Mouse (Mus musculus): ENCODE measurements at regions not wholly inside any gene's neighbourhood (a gene's known extent, or its start where the extent isn't known, plus 50 kb on each side); places are given as distances from the start of the nearest gene placed in this dataset.
"Not testable (repeated sequence)": the region's sequence is repeated elsewhere in the genome, so short reads cannot be mapped to it uniquely, and the experiment has no call there.

DNA sequence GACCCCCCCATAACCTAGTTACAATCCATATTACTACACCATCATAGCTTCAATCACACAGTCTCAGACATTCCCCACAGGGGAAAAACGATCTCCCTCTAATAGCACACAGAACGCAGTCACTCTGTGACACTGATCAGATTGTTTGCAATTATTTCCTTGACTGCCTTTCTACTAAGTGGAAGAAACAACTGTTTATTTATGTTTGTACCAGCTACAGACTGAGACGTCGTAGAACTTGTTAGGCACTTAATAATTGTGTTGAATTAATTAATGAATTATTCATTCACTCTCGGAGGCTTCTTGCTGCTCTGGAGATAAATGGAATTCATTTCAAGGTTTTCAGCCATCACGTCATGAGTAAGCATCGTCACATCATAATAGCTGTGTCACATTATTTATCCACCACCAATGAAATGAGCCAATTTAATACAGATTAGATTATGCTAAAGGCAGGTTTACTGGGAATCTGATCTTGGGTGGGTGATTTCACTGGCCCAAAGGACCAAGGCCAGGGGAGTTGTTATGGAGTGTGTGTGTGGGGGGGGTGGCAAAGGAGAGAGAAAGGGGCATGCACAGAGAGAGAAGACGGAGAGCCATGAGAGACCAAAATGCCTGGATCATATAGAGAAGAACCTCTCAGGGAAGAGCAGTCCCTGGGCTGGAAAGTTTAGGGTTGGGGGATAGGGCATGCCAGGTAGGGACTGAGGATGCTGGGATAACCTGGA lies 355.7 kb upstream of the Zwint start:
- ATAC-seq: no peak
- no peaks in the 10 kb centered on the region for H3K9me3 ChIP-seq (ENCODE audit: control insufficient read depth)
- H3K4me1 ChIP-seq (replicated peaks; ENCODE audit: control insufficient read depth, insufficient read depth, low read length): no peaks in the 10 kb centered on the region
- H3K4me2 ChIP-seq (replicated peaks; ENCODE audit: low read depth): no peak overlapping the region
- no peak overlapping the region for H3K4me3 ChIP-seq (ENCODE audit: low read depth, low read length)
- H3K27ac ChIP-seq (ENCODE audit: low read depth, low read length): no peak overlapping the region
- H3K36me3 ChIP-seq (ENCODE audit: control insufficient read depth, insufficient read depth): no peaks in the 10 kb centered on the region
- H3K9ac ChIP-seq (ENCODE audit: low read depth, low read length): no peak overlapping the region
- TF ChIP-seq CTCF (IDR thresholded peaks at IDR 0.05; ENCODE audit: low read depth): no peak
- whole genome bisulfite sequencing: 74% methylated on average over 8 of the region's 8 CpGs
- no peaks in the 10 kb centered on the region for H3K27me3 ChIP-seq (replicated peaks; ENCODE audit: control insufficient read depth, insufficient read depth, low read length)

DNA sequence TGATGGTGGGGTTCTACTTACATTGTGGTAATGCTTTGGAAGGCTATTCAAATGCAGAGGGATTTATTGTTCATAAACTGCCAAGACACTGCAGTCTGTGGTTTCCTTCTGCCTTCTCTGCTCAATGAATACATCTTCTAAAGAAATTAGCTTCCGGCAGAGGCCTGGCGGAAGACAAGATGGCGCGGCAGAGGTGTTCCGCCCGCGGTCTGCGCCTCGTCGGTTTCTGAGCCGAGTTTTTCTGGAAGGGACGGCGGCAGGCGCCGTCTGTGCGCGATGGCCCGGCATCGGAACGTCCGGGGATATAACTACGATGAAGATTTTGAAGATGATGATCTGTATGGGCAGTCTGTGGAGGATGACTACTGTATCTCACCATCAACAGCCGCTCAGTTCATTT lies 345.6 kb upstream of the Zwint start:
- H3K9me3 ChIP-seq (ENCODE audit: control insufficient read depth); H3K27ac ChIP-seq (ENCODE audit: low read depth, low read length); H3K4me2 ChIP-seq (replicated peaks; ENCODE audit: low read depth); H3K4me3 ChIP-seq (ENCODE audit: low read depth, low read length); H3K9ac ChIP-seq (ENCODE audit: low read depth, low read length); H3K36me3 ChIP-seq (ENCODE audit: control insufficient read depth, insufficient read depth); H3K4me1 ChIP-seq (replicated peaks; ENCODE audit: control insufficient read depth, insufficient read depth, low read length); H3K27me3 ChIP-seq (replicated peaks; ENCODE audit: control insufficient read depth, insufficient read depth, low read length); ATAC-seq: not testable (repeated sequence)
- WGBS: 93% methylated on average over 23 of the region's 23 CpGs

DNA sequence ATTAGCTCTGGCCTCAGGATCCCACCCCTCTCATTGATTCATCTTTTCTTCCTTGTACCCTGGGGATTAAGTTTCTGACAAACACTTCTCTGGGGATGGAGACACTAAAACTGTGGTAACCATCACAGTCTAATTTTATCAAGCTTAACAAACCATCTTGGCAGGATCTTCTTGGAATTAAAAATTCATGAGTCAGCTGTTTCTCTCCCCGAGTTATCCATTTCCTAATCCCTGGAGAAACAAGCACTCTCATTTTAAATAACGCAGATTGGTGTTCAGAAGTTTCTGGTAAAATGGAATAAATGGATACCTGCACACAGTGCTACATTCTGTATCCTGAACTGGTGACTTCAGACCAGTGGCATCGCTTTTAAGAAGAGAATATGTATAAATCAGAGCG lies 336.3 kb upstream of the Zwint start:
- H3K9me3 ChIP-seq (ENCODE audit: control insufficient read depth): no peaks in the 10 kb centered on the region
- H3K4me3 ChIP-seq (ENCODE audit: low read depth, low read length): no peak overlapping the region
- H3K27me3 ChIP-seq (replicated peaks; ENCODE audit: control insufficient read depth, insufficient read depth, low read length): no peaks in the 10 kb centered on the region
- H3K4me2 ChIP-seq (replicated peaks; ENCODE audit: low read depth): no peak overlapping the region
- H3K9ac ChIP-seq (ENCODE audit: low read depth, low read length): no peak overlapping the region
- no peaks in the 10 kb centered on the region for H3K4me1 ChIP-seq (replicated peaks; ENCODE audit: control insufficient read depth, insufficient read depth, low read length)
- no peak for ATAC-seq
- TF ChIP-seq CTCF (IDR thresholded peaks at IDR 0.05; ENCODE audit: low read depth): no peak
- no peaks in the 10 kb centered on the region for H3K36me3 ChIP-seq (ENCODE audit: control insufficient read depth, insufficient read depth)
- no peak overlapping the region for H3K27ac ChIP-seq (ENCODE audit: low read depth, low read length)
- 85% methylated on average over 4 of the region's 4 CpGs for WGBS

DNA sequence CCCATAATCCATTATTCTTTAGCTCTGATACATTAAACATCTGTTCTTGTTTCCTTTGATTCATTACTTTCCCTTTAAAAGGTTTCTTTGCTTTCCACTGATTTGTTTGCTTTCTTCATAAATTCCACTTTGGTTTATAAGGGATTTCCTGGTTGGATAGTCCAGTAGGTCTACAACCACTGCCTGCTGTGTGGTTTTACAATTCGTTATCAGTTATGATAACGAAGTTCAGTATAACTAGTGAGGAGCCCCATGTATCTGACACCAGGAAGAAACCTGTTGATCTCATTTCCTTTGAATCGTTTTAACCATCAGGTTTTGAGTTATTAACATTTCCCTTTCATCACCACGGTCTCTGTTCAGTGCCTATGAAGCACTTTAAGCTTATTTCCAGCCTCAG lies 334.3 kb upstream of the Zwint start:
- Histone ChIP-seq H3K4me1 (replicated peaks; ENCODE audit: control insufficient read depth, insufficient read depth, low read length) (no peaks in the 10 kb centered on the region), H3K9ac (ENCODE audit: low read depth, low read length) (no peak overlapping the region), H3K27me3 (replicated peaks; ENCODE audit: control insufficient read depth, insufficient read depth, low read length) (no peaks in the 10 kb centered on the region), H3K36me3 (ENCODE audit: control insufficient read depth, insufficient read depth) (no peaks in the 10 kb centered on the region), H3K4me2 (replicated peaks; ENCODE audit: low read depth) (no peak overlapping the region), H3K4me3 (ENCODE audit: low read depth, low read length) (no peak overlapping the region), H3K27ac (ENCODE audit: low read depth, low read length) (no peak overlapping the region), H3K9me3 (ENCODE audit: control insufficient read depth) (no peaks in the 10 kb centered on the region)
- ATAC-seq: peak; percentile 53; the same call in 1 of the 2 replicates
- WGBS: 32% methylated on average over 4 of the region's 4 CpGs
- no peak for TF ChIP-seq CTCF (IDR thresholded peaks at IDR 0.05; ENCODE audit: low read depth)

DNA sequence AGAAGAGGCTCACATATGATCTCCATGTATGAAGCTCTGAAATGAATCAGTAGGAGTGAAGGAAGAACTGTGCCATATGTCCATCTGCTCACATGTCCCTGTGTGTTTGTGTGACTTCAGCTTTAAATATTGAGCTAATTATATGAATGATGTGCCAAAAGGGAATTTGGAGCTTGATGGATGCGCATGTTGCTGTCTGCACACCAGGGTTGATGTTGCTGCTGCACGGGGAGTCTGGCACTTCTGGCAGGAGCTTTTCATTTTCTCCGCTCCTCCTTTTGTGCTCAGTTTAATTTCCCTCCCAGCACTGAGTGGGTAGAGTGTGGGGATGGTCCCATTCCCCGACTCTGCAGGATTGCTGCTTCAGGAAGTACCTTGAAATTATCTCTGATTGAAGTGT lies 328.0 kb upstream of the Zwint start:
- no peak overlapping the region for H3K9ac ChIP-seq (ENCODE audit: low read depth, low read length)
- H3K4me1 ChIP-seq (replicated peaks; ENCODE audit: control insufficient read depth, insufficient read depth, low read length): no peaks in the 10 kb centered on the region
- 76% methylated on average over 4 of the region's 4 CpGs for WGBS
- no peaks in the 10 kb centered on the region for H3K27me3 ChIP-seq (replicated peaks; ENCODE audit: control insufficient read depth, insufficient read depth, low read length)
- TF ChIP-seq CTCF (IDR thresholded peaks at IDR 0.05; ENCODE audit: low read depth): no peak
- no peak overlapping the region for H3K4me3 ChIP-seq (ENCODE audit: low read depth, low read length)
- no peaks in the 10 kb centered on the region for H3K9me3 ChIP-seq (ENCODE audit: control insufficient read depth)
- H3K4me2 ChIP-seq (replicated peaks; ENCODE audit: low read depth): no peak overlapping the region
- no peak overlapping the region for H3K27ac ChIP-seq (ENCODE audit: low read depth, low read length)
- no peaks in the 10 kb centered on the region for H3K36me3 ChIP-seq (ENCODE audit: control insufficient read depth, insufficient read depth)
- ATAC-seq: no peak

DNA sequence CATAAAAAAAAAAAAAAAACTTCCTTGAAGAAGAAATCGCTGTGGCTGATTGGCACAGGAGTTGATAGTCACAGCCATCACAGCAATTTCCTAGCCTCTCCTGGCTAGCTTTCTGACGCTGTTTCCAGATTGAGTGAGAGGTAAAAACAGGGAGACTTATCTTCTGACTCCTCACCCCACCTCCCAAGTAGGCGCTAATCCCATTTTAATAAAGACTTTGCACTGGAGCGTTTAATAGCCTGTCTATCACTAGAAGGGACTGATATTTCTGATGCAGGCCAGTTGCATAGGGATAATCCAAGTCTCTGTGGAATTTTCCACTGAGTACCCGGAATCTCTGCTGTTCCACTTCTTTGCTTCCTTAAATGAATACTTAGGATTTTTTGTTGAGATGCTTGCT lies 307.4 kb upstream of the Zwint start:
- no peaks in the 10 kb centered on the region for H3K27me3 ChIP-seq (replicated peaks; ENCODE audit: control insufficient read depth, insufficient read depth, low read length)
- no peak for TF ChIP-seq CTCF (IDR thresholded peaks at IDR 0.05; ENCODE audit: low read depth)
- no peak overlapping the region for H3K9ac ChIP-seq (ENCODE audit: low read depth, low read length)
- no peak overlapping the region for H3K4me2 ChIP-seq (replicated peaks; ENCODE audit: low read depth)
- H3K27ac ChIP-seq (ENCODE audit: low read depth, low read length): no peak overlapping the region
- no peak for ATAC-seq
- no peaks in the 10 kb centered on the region for H3K9me3 ChIP-seq (ENCODE audit: control insufficient read depth)
- no peaks in the 10 kb centered on the region for H3K4me1 ChIP-seq (replicated peaks; ENCODE audit: control insufficient read depth, insufficient read depth, low read length)
- H3K4me3 ChIP-seq (ENCODE audit: low read depth, low read length): no peak overlapping the region
- WGBS: 78% methylated on average over 5 of the region's 5 CpGs
- H3K36me3 ChIP-seq (ENCODE audit: control insufficient read depth, insufficient read depth): no peaks in the 10 kb centered on the region

Data from intestine, postnatal 0 days (tissue).